Mouse (Mus musculus): ENCODE results near the gene Gstm1. TPM values are rescaled to one million over a fixed set of nuclear protein-coding genes. Genes with fewer than 3 reads are reported as not detected.
"Not testable (repeated sequence)": the region's sequence is repeated elsewhere in the genome, so short reads cannot be mapped to it uniquely, and the experiment has no call there.

Gstm1 gene
- total RNA-seq, 2 experiments from 2014 or later: 225 to 239 TPM

- DNase-seq (ENCODE audit: low spot score in 2 of 2): no peak
- intact Hi-C loops (cut with DNase I): no loop called here
These were observed 43.5 kb downstream of the Gstm1 start for GRCm38 (mm10) chr3:107974237-107974636.

- intact Hi-C loops (cut with DNase I): no loop called here
- DNase-seq (ENCODE audit: low spot score in 2 of 2): no peak
These were observed 45.7 kb downstream of the Gstm1 start for GRCm38 (mm10) chr3:107972070-107972469.

- intact Hi-C loops (cut with DNase I); DNase-seq (ENCODE audit: low spot score in 2 of 2): not testable (repeated sequence)
These were observed 46.7 kb downstream of the Gstm1 start for GRCm38 (mm10) chr3:107971101-107971500.

DNA sequence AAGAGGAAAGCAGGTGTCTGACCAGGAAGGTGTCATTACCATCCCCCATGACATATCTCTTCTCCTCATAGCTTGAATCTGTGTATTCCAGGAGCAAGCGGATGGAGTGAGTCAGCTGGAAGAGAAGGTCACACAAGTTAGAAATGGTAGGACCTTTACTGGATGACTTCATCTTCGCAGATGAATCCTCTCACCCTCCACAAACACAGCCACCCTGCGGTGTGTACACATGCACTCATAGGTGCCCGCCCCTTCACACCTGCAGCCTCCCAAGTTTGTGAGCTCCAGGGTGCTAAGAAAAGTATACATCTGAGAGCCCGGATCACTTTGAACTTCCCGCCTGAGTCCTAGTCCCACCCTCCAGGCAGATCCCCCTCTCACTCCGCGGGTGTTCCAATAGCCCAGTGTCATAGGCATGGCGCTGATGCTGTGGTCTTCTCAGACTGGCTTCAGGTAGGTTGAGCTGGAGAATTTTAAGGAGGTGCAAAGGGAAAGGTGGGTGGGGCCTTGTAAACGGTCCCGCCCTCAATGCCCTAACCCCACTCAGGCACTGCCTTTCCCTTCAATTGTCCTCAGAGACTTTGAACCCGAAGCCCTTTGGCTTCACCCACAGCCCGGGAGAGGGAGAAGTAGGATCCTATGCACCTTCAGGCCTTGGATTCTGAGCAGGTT is 48.9 kb downstream of the Gstm1 start, which contains the start of gene Gstm3:
Gene Gstm3, minus strand, starts transcription at position 560 of the 672 bp plus-strand sequence.
- intact Hi-C loops (cut with DNase I): no loop called here
- no peak for DNase-seq (ENCODE audit: low spot score in 2 of 2)

DNA sequence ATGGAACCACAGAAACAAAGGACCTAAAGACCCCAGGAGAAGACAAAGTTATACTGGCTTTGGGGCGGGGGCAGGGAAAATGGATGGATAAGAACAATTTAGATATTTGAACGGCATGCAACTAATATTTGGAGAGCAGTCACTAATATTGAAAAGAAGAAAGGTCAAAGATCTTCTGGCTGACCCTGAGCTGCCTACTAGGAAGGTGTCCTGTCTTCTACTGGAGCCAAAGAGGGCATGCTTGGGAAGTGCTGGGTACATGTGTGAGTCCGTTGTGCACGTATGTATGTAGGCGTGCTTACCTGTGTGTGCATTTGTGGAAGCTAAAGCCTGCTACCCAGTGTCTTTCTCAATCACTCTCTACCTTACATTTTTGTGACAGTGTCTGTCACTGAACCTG is 51.1 kb downstream of the Gstm1 start:
- intact Hi-C loops (cut with DNase I): no loop called here
- no peak for DNase-seq (ENCODE audit: low spot score in 2 of 2)

- intact Hi-C loops (cut with DNase I): no loop called here
- DNase-seq (ENCODE audit: low spot score in 2 of 2): no peak
These were observed 52.2 kb downstream of the Gstm1 start for GRCm38 (mm10) chr3:107965592-107965991.

DNA sequence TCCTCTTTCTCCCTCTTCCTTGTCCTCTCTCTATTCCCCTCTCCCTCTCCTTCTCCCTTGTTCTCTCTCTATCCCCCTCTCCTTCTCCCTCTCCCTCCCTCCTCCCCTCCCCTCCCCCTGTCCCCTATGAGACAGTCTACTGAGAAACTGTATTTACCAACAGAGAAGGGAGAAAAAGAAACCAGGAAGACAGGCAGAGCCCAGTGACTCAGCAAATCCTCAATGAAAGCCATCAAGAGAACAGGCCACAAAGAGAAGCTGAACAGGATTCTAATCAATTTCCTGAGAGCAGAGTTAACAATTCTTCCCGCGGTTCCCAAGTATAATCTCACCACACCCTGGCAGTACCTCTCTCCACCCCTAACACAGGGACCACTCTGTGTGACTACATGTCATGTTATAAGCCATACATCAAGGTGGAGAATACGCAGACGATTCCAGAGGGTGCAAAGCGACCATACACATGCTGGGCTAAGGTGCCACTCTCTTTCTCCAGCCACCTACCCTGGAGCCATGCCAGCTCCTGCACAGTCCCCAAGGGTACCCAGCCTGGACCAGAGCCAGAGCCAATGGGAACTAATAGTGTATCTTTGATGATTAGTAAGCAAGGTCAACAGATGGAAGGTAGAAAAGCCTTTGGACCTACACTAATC is 53.0 kb downstream of the Gstm1 start:
- DNase-seq (ENCODE audit: low spot score in 2 of 2): no peak
- intact Hi-C loops (cut with DNase I): no loop called here

DNA sequence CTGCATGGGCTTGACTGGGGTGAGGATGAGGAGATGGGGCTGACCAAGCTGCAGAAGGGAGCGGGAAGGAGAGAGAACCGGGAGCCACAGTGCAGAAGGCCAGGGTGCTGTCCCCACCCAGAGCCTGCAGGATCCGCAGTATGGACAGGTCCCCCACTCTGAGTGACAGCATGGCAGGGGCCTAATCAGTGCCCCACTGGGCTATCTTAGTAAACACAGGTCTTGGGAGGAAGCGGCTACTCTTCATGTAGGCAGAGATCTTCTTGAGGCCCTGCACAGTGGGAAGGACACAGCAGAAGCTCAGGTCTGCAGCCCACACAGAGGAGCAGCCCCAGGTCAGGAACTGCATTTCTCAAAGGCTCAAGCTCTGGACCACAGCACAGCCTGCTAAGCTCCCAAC is 53.7 kb downstream of the Gstm1 start:
- intact Hi-C loops (cut with DNase I): no loop called here
- DNase-seq (ENCODE audit: low spot score in 2 of 2): no peak

Other genes starting within 250 kb of the Gstm1 start
- gene Eps8l3, start 140.7 kb downstream of the Gstm1 start, total RNA-seq (2021): not detected
- 100 to 1,000 TPM; 234 to 260 TPM for gene Gstm5, start 122.2 kb downstream of the Gstm1 start, total RNA-seq (2021)
- gene Gstm7, start 86.2 kb downstream of the Gstm1 start, total RNA-seq (2021): 10 to 100 TPM; 89.9 to 93.5 TPM
- 1 to 10 TPM; 4.0 to 5.0 TPM for gene Gstm6, start 74.2 kb downstream of the Gstm1 start, total RNA-seq (2021)
- not detected for gene Gstm3, start 48.7 kb downstream of the Gstm1 start, total RNA-seq (2021)
- gene Gstm2, start 31.5 kb downstream of the Gstm1 start, total RNA-seq (2021): 1 to 10 TPM; 3.1 to 4.3 TPM
- 10 to 100 TPM in 1 of 2 experiments, 1 to 10 TPM in 1; 9.1 to 10.7 TPM for gene Gstm4, start 26.9 kb upstream of the Gstm1 start, total RNA-seq (2021)
- gene Ampd2, start 68.7 kb upstream of the Gstm1 start, total RNA-seq (2021): 10 to 100 TPM; 48.1 to 50.3 TPM
- not detected for gene Gnat2, start 74.8 kb upstream of the Gstm1 start, total RNA-seq (2021)
- 10 to 100 TPM; 25.6 to 27.7 TPM for gene Gnai3, start 128.2 kb upstream of the Gstm1 start, total RNA-seq (2021)
- 10 to 100 TPM; 18.1 to 19.4 TPM for gene Gpr61, start 136.9 kb upstream of the Gstm1 start, total RNA-seq (2021)
- gene Amigo1, start 168.4 kb upstream of the Gstm1 start, total RNA-seq (2021): 10 to 100 TPM; 68.7 to 72.9 TPM
- gene Cyb561d1, start 183.2 kb upstream of the Gstm1 start, total RNA-seq (2021): 10 to 100 TPM; 17.4 to 17.9 TPM
- 10 to 100 TPM; 24.0 to 24.2 TPM for gene Atxn7l2, start 193.0 kb upstream of the Gstm1 start, total RNA-seq (2021)
- 1 to 10 TPM; 1.3 to 1.9 TPM for gene Sypl2, start 208.7 kb upstream of the Gstm1 start, total RNA-seq (2021)
- 10 to 100 TPM; 73.8 to 88.5 TPM for gene Psma5, start 239.0 kb upstream of the Gstm1 start, total RNA-seq (2021)

All from left cerebral cortex, postnatal 25 days (tissue).